Mouse (Mus musculus) Patski (cell line): Measurements from ENCODE around the gene Oxct2a. TPM values are rescaled to one million over a fixed set of nuclear protein-coding genes. Genes with fewer than 3 reads are reported as not detected.
A peak's percentile ranks its signal among the peaks of the same experiment; 100 is the strongest.

ENCODE experiments used
- ATAC-seq: fragments of 100-300 bp; one replicate; pipeline ENCODE4 v1.8.0; 2021
- CTCF ChIA-PET: fragments of 350-600 bp; sonication (Branson Sonifier 250); formaldehyde crosslinking; loops from one replicate; lab custom pipeline; 2022; ENCODE audit warnings: inconsistent platforms; lab: Charles Lee
- POLR2A ChIA-PET: fragments of 350-600 bp; sonication (Branson Sonifier 250); formaldehyde crosslinking; loops from one replicate; lab custom pipeline; 2022; ENCODE audit warnings: antibody characterized with exemption, inconsistent platforms; lab: Charles Lee
- DNase-seq: peaks from one replicate; pipeline ENCODE4 v3.0.0-alpha.2; 2011; ENCODE audit warnings: low read depth, low spot score
- H3K27me3 ChIP-seq: fragments of 371-371 bp; one replicate; pipeline ENCODE4 v1.5.1; 2021
- CTCF ChIP-seq: fragments of 100-300 bp; IDR thresholded peaks from one replicate; pipeline ENCODE4 v1.5.1; 2021
- in situ Hi-C: fragments of 300-500 bp; cut with MboI; formaldehyde crosslinking; loops from 3 replicates; pipeline ENCODE4 v1.11.1; 2018; ENCODE audit warnings: low pct_unique_long_range_greater_than_20kb, mixed read lengths
- polyA plus RNA-seq: library from polyadenylated mRNA; unstranded; gene quantifications from one replicate; pipeline ENCODE4 v1.2.3, GENCODE M21; 2021

Oxct2a gene
- not detected for polyA plus RNA-seq

- no peak for TF ChIP-seq CTCF
- H3K27me3 ChIP-seq: no peaks in the 10 kb centered on the region
- in situ Hi-C loops: no loop called here
- ATAC-seq (no peak), DNase-seq (no peak)
- ChIA-PET CTCF (no interaction called here), POLR2A (no interaction called here)
Observed at GRCm38 (mm10) chr4:123323534-123323933, at the start of gene Oxct2a. Oxct2a (minus strand) TSS chr4:123323634.

- H3K27me3 ChIP-seq: no peaks in the 10 kb centered on the region
- TF ChIP-seq CTCF: no peak
- ATAC-seq: no peak
- no peak for DNase-seq
- ChIA-PET POLR2A (no interaction called here), CTCF (interaction anchor here (0.8 to 1.3 kb wide), 2 partner anchors 12 to 16 kb away, joined by 3 read pairs; no protein-coding TSS in a partner anchor)
- in situ Hi-C loops: no loop called here
Observed at GRCm38 (mm10) chr4:123363555-123363954, 40.1 kb upstream of the Oxct2a start.

GRCm38 (mm10) chr4:123360771-123361170, 37.3 kb upstream of the Oxct2a start:
- ATAC-seq (no peak), DNase-seq (no peak)
- H3K27me3 ChIP-seq: no peaks in the 10 kb centered on the region
- in situ Hi-C loops: no loop called here
- TF ChIP-seq CTCF: no peak
- ChIA-PET CTCF (interaction anchor here (1.0 kb wide), 1 partner anchor 21 kb away, joined by 3 read pairs; no protein-coding TSS in a partner anchor), POLR2A (no interaction called here)

GRCm38 (mm10) chr4:123358613-123359012, 35.2 kb upstream of the Oxct2a start:
- POLR2A ChIA-PET: no interaction called here
- DNase-seq (no peak), ATAC-seq (no peak)
- in situ Hi-C loops: no loop called here
- TF ChIP-seq CTCF: no peak
- H3K27me3 ChIP-seq: no peaks in the 10 kb centered on the region
- CTCF ChIA-PET: no interaction called here

- ATAC-seq (no peak), DNase-seq (no peak)
- ChIA-PET CTCF (interaction anchor here (0.9 kb wide), 1 partner anchor 50 kb away, joined by 3 read pairs; no protein-coding TSS in a partner anchor), POLR2A (no interaction called here)
- no peaks in the 10 kb centered on the region for H3K27me3 ChIP-seq
- in situ Hi-C loops: no loop called here
- TF ChIP-seq CTCF: no peak
Observed at GRCm38 (mm10) chr4:123355941-123356340, 32.5 kb upstream of the Oxct2a start.

- no peak for DNase-seq
Observed at GRCm38 (mm10) chr4:123353271-123353877, 29.9 kb upstream of the Oxct2a start.

GRCm38 (mm10) chr4:123343471-123343789, 20.0 kb upstream of the Oxct2a start:
- ATAC-seq (no peak), DNase-seq (no peak)
- ChIA-PET POLR2A (no interaction called here), CTCF (interaction anchor here (1.7 kb wide), 1 partner anchor 35 kb away, joined by 3 read pairs; no protein-coding TSS in a partner anchor)
- in situ Hi-C loops: no loop called here
- no peak for TF ChIP-seq CTCF
- peaks cover 3% of the 10 kb centered on the region for H3K27me3 ChIP-seq

More at GRCm38 (mm10) chr4:123353271-123353877, 29.9 kb upstream of the Oxct2a start:
- ChIA-PET CTCF (interaction anchor here (1.4 kb wide), 1 partner anchor 48 kb away, joined by 4 read pairs; no protein-coding TSS in a partner anchor), POLR2A (no interaction called here)
- H3K27me3 ChIP-seq: no peaks in the 10 kb centered on the region
- TF ChIP-seq CTCF: no peak
- in situ Hi-C loops: no loop called here
- no peak for ATAC-seq

GRCm38 (mm10) chr4:123342642-123343470, 19.4 kb upstream of the Oxct2a start, which contains the start of gene Bmp8a:
Bmp8a (minus strand) TSS chr4:123343252.
- peaks cover 3% of the 10 kb centered on the region for H3K27me3 ChIP-seq
- ChIA-PET CTCF (no interaction called here), POLR2A (no interaction called here)
- ATAC-seq (peak; percentile 28), DNase-seq (no peak)
- TF ChIP-seq CTCF: no peak
- in situ Hi-C loops: no loop called here

GRCm38 (mm10) chr4:123342091-123342641, 18.7 kb upstream of the Oxct2a start:
- peaks cover 3% of the 10 kb centered on the region for H3K27me3 ChIP-seq
- in situ Hi-C loops: no loop called here
- ATAC-seq (no peak), DNase-seq (no peak)
- no peak for TF ChIP-seq CTCF
- POLR2A ChIA-PET: no interaction called here
- CTCF ChIA-PET: no interaction called here

GRCm38 (mm10) chr4:123340232-123340631, 16.8 kb upstream of the Oxct2a start:
- no peak for ATAC-seq
- DNase-seq: no peak
- peaks cover 3% of the 10 kb centered on the region for H3K27me3 ChIP-seq
- TF ChIP-seq CTCF: no peak
- CTCF ChIA-PET: no interaction called here
- in situ Hi-C loops: no loop called here
- POLR2A ChIA-PET: no interaction called here

GRCm38 (mm10) chr4:123337693-123338092, 14.3 kb upstream of the Oxct2a start:
- ChIA-PET CTCF (no interaction called here), POLR2A (no interaction called here)
- peaks cover 3% of the 10 kb centered on the region for H3K27me3 ChIP-seq
- ATAC-seq: no peak
- in situ Hi-C loops: loop anchor here (5.0 kb wide), 1 partner anchor 230 kb away; the partner anchor contains the start of gene Bmp8b
- no peak for DNase-seq
- no peak for TF ChIP-seq CTCF
